Mouse (Mus musculus) granulocyte monocyte progenitor cell, adult 5-6 weeks (primary cell): ENCODE data around the gene Itpkb. TPM values are rescaled to one million over a fixed set of nuclear protein-coding genes. Genes with fewer than 3 reads are reported as not detected.

Source experiments
- ATAC-seq: replicated peaks from 2 replicates; pipeline ENCODE4 v1.8.0; 2016; ENCODE audit warnings: mild to moderate bottlenecking, moderate TSS enrichment, inconsistent platforms; ENCODE audit not compliant: poor library complexity, severe bottlenecking
- total RNA-seq, 2 experiments: library from RNA; stranded (forward) in 1 of 2; stranded (reverse) in 1 of 2; fragments of 200-712, 200-1000 nt in 1 of 2; fragments of >200 nt in 1 of 2; fragmentation: Nextera tagmentation in 1 of 2; gene quantifications; 2 replicates each; pipeline ENCODE4 v1.2.3; 2014 to 2017

Itpkb gene
- total RNA-seq, 2 experiments from 2014 or later, result 13.3 to 18.7 TPM

DNA sequence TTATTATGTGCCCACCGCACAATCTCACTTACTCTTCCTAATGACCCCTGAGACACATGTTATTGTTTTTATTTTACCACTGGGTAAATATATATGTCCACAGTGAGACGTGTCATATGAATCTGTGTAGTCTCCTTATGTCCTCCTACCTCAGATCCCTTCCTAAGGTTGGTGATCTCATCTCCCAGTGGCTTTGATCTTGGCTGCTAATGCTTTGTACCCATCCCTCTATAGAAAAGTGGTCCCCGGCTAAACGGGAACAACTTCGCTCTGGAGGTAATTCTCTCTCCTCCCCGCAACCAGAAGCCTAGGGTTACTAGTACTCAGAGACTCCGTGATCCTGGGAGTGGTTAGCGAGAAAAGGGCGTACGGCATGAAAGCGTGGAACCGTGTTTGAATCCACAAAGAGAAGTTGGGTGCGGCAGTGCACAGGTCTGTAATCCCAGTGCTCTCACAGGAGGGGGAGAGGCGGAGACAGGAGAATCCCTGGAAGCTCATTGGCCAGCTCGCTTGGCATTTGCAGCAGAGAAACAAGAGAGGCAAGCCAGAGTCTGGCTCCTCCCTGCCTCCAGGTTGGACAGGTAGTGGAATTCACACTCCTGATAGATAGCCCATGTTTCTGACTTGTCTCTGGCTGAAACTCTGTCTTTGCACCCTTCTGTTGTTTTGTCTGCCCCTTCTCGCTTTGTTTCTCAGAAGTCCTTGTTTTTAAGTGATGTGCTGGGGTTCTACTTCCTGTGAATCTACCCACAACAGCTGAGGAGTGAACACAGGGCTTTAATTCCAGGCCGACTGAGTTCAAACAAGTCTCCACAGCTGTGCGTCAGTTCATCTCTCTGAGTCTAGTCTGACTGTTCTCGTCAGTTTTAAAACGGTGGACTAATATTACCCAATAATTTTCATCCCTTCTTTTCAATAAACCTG is 16.5 kb upstream of the Itpkb start:
- no peak for ATAC-seq

DNA sequence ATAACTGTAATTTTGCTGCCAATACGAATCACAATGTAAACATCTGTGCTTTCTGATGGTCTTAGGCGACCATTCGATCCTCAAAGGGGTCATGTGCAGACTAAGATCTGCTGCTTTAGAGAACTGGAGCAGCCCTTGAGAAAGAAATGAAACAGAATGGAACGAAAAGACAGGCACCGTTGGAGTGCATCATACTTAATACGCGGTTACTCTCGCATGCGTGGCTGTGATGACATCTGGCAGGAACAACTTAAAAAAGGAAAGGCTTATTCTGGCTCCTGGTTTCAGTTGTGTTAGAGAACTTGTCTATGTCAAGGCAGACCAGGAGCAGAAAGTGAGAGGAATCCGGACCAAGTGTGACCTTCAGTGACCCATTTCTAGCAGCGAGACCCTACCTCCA is 15.6 kb upstream of the Itpkb start:
- peak; percentile 55 for ATAC-seq

DNA sequence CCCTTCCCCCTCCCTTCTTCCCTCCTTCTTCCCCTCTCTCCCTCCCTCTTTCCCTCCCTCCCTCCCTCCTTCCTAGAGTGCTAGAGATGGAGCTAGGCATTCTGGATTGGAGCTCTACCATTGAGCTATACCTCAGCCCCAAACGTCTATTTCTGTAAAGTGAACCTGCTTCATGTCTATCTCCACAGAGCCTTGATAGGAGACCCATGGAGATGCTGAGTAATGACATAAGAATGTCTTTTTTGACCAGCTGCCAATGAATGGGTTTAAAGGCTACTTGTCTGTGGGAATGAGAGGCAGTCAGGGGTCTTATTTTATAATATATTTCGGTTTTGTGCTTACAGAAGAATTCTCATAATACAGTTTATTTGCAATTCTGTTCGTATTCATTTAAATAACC is 15.2 kb upstream of the Itpkb start:
- ATAC-seq, result no peak

DNA sequence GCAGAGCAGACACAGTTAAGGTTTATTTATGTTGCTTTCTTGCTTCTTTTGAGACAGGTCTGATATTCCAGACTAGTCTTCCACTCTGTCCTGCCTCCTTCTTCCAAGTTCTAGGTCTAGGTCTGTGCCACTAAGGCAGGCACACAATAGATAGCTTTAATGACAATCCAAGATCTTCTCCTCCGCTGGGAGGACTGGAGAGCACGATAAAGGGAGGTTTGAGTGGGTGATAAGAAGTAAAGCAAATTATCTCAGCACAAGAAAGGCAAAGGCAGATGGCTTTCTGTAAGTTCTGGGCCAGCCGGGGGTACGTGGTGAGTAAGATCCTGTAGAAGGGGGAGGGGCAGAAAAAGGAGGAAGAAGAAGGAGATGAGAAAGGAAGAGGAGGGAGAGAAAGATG is 12.8 kb upstream of the Itpkb start:
- ATAC-seq, result no peak

DNA sequence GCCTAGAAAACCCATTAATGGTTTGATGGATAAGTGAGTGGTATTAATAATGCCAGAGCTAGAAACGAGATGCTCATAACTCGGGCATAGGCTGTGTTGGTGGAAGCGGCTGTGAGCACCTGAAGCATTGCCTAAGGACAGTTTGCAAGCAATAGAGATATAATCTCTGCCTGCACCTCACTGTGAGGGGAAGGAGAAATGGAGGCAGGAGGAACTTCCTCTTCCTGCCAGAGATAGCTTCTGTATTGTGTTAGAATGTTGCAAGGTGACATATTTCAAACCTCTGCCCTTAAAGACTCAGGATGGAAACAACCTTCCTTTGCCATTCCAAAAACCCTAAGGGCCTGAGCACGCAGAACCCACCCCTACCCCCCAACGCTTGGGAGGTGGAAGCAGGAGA is 11.9 kb upstream of the Itpkb start:
- ATAC-seq, result peak; percentile 84

DNA sequence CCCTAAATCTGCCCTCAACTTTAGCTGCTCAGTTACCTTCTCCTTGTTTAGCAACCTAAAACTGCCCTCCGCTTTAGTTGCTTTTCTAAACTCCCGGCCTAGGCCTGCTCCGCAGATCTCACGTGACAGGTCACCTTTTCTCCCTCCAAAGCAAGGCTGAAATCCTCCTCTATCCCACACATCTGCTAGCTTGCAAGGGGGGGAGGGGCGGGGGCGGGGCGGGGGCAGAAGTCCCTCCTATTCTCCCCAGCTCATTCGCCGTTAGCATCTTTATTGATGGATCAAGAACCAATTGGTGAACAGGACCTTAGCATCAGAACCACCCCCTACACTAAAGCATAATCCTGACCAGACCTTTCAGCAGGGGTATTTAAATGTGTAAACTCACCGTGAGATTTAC is 10.4 kb upstream of the Itpkb start:
- ATAC-seq, result no peak

DNA sequence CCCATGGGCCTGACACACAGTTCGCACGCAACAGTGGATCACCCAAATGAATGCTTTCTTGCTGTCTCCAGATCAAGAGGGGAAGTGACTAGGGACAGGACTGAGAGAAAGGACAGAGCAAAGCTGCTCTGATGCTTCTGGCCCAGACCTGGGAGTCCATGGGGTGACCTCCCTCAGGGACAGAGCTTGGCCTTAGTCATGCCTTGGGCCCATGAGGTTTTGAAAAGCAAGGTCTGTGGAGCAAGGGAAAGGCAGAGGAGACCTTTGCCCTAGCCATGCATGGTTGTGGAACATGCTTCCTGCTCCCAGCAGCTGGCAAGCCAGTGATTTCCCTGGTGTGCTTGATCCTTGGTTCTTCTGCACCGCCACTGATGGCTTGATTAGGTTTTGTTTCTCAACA is 7.4 kb upstream of the Itpkb start:
- no peak for ATAC-seq

DNA sequence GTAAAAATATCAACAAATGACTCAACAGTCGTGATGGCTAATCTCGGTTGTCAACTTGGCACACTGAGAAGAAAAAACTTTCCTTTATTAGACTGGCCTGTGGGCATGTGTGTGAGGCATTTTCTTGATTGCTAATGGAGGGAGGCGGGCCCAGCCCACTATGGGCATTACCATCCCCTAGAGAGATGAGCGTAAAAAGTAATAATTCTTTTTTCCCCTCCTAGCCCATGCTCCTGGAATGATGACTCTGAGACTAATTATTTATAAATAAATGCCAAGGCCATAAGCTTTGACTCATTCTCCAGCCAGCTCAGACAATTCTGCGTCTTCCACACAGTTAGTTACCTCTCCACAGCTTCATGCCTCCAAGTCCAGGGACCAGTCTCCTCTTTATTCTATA is 6.8 kb upstream of the Itpkb start:
- no peak for ATAC-seq

DNA sequence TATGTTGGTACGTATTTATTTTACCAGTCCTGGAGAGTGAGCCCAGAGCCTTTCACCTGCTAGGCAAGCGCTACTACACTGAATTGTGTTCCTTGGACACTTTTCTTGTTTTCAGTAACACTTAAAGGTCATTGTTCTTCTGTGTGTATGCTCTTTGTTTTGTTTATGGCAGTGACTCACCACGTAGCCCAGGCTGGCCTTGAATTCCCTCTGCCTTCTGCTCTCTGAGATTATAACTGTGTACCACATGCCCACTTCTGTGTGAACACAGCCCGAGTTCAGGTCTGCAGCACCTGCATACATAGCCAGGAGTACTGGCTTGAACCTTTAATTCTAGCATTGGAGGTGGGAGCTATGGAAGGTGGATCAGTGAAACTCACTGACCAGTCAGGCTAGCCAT is 6.0 kb upstream of the Itpkb start:
- ATAC-seq, result no peak

DNA sequence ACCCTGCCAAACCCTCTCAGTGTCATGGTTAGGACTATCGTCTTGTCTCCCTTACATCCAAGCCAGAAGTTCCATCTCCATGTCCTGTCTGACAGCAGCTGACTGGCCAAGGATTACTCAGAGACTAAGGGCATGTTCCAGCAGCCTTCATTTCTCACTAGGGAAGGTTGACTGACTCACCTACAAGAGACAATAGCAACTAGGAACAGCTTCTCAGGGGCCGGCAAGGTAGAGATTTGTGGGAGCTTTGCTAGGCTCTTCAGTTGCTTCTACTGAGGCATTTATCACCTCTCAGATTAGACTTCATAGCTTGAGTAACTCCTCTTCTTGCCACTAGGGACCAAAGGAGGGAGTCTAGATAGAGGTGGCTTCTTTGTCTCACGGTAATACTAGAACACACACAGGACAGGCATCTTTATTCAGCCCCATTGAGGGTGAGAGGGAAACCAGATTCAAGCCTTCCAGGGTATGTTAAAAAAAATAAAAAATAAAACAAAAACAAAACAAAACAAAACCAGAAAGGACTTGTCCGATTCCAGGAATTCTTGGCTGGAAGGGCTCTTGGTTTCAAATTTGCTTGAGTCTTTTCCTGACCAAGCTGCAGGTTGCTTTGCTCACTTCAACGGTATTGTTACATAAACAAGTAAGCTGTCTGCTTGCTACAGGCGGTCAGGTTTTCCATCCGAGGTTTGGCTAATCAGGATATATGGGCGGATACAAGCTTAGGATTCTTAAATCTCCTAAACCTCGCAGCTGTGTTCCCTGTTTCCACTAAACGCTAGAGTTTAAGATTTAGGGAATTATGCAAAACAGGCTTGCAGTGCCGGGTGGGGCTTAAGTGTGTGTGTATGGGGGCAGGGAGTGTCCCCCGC is 1.3 kb upstream of the Itpkb start:
- ATAC-seq, result no peak

DNA sequence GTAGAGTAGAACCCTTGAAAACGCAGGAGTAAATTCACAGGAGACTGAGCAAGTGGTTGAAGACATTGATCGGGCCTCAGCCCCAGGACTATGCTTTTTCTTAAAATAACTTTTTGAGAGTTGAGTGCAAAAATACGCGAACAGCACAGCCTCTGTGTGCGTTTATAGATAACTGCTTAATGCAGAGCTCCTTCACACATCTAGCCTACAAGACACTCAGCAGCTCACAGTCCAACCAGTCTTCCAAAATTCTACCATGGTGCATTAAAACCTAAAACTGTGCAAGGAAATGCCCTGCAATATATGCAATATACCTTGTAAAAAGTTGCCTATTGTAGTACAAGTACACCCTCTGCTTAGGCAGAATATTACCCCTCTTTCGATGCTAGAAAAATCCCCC is 579 bp upstream of the Itpkb start:
- no peak for ATAC-seq

DNA sequence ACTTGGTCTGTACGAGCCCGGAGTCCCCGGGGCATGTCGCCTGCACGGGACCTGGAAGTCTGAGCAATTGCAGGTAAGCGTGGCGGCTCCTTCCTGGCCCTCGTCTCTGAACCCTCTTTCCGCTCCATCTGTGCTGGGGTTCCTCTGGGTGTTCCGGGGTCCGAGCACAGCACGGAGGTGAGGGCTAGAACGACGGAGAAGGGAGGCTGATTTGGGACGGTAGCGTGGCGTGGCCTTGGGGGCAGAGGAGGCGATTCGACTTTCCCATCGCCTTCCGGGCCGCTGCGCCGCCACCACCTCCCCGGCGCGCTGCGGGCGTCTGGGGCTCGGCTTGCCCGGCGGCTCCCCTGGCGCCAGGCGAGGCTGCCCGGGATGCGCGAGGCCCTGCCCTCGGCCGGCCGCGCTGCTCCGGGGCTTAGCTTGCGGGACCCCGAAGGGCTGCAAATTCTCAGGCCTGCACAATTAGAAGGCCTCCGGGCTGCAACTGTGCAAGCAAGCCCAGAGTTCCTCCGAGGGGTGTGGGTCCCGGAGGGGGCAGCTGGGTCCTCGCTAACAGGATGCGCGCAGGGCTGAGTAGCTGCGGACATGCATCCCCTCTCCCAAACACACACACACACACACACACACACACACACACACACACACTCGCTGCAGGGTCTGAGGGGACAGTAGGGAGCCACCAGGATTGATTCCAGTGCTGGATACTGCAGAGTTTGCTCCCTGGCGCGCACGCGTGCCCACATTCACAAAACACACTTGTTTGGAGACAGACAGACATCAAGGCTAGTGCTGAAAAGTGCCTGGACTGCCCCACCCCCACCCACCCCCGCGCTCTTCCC is 641 bp downstream of the Itpkb start:
- peak; percentile 16 for ATAC-seq

DNA sequence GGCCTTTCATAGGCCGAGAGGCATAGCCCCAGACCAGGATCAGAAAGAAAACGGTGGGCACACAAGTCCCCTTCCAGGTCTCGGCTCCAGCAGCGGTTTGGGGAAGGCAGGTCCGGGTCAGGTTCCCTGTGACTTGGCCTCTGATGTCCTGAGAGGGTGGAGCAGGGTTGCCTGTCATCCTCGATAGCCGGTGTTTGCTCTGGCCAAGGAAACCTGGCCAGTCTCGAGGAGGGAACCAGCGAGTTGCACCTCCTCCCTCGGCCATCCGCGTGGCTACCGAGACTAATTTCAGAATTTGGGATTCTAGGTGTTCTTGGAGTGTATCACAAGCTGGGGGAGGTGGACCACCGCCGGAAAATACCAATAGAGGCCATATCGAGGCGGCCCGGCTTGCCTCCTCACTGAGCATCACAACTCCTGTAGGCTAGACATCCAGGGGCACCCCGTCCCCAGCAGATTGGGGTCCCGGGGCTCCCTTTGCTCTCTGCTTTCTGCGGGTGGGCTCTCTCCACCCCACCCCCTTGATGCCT is 1.3 kb downstream of the Itpkb start:
- peak; percentile 22; the same call in 1 of the 2 replicates for ATAC-seq

DNA sequence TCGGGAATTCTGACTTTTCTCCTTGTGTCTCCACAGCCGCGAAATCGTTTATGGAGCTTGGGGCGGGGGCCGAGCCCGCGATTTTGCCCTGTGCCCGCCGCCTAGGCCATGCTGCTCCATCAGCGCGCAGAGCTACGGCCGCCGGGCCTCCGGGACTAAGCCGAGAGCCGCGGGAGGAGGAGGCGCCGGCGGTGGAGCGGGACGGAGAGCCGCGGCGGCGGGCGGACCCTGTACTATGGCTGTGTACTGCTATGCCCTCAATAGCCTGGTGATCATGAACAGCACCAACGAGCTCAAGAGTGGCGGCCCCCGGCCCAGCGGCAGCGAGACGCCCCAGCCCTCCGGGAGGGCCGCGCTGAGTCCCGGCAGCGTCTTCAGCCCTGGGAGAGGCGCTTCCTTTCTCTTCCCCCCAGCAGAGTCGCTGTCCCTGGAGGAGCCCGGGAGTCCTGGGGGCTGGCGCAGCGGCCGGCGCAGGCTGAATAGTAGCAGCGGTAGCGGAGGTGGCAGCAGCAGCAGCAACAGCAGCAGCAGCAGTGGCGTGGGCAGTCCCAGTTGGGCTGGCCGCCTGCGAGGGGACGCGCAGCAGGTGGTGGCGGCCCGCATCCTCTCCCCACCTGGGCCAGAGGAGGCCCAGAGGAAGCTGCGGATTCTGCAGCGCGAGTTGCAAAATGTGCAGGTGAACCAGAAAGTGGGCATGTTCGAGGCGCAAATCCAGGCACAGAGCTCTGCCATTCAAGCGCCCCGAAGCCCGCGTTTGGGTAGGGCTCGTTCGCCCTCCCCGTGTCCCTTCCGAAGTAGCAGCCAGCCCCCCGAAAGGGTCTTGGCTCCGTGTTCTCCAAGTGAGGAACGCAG is 2.0 kb downstream of the Itpkb start:
- no peak; the same call in 1 of the 2 replicates for ATAC-seq

DNA sequence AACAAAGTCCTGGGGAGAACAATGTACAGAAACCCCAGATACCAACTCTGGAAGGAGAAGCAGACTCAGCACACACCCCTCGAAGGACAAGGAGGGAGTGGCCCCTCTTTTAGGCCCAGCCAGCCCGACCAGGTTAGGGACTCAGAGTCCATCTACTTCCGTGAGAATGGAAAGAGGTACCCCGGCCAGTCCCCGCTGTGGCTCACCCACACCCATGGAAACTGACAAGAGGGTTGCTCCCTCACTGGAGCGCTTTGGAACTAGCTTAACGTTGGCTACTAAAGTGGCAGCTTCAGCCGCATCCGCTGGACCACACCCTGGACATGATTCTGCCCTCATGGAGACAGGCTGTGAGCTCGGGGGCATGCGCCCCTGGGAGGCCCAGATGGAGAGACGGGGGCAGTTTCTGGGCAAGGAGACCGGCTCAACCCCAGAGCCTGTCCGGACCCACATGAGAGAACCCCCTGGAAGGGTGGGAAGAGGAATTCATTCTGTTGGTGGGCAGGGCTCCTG is 2.7 kb downstream of the Itpkb start:
- ATAC-seq, result no peak

DNA sequence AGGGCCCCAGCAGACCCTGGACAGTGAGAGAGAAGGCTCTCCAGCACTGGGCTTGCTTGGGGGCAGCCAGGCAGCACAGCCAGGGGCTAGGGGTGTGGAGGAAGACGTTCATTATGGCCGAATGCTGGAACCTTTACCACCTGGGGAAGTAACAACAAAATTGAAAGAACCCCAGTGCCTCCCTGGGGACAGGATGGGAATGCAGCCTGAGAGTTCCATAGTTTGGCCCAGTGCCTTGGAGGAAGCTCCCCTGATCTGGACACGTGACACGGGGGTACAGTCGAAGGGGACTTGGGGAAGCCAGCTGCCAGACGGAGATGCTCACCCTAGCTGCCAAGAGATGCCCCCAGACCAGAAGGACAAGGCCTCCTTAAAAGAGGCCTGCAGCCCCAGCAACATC is 3.3 kb downstream of the Itpkb start:
- no peak for ATAC-seq

DNA sequence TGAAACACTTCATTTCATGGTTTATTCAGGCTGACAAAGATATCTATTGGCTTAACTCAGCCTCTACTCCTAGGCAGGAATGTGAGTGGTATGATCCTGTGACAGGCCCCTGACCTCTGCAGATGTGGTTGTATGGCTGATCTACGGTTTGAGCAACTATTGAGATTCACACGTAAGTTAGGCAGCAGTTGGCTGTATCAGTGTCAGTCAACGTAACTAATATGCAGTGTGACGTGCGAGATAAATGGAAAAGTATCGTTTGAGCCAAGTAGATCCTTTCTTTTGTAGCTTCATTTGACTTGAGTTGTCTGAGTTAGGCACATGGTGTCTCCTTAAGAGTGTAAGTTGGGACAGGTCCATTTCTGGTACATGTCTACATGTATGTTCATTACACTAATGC is 4.3 kb downstream of the Itpkb start:
- no peak for ATAC-seq

DNA sequence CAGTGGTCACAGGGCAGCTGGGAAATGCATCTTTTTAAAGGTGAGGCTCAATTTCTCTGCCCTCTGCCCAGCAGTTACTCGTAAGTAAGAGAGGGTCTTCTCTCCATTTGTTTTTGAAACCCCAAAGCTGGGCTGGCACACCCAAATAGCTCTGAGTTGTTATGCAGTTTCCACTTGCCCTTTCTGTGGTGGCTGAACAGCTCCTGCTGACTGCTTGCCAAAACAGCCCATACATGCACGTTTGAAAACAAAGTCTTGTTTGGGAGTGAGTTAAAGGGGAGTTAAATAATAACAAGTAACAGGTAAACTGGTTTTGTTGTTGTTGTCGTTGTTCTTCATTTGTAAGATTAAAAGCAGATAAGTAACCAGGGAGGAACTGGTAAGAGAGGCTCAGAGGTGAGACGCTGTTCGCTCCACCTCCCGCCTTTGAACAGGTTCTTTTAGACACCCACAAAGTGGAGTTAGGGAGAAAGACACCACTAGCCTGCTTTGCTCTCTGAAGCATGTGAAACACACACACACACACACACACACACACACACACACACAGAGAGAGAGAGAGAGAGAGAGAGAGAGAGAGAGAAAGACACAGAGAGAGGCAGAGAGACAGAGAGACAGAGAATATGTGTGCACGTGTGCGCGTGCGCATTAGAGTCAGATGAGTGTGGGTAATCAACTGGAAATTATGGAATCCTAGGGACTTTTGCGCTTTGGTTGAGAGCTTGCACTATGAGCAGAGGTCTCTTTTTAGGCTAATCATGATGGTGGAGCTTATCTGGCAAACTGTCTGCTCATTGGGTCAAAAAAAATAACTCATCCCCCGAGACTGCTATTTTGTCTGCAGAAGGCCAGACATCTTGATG is 5.5 kb downstream of the Itpkb start:
- ATAC-seq, result no peak
